Mouse (Mus musculus): Measurements from ENCODE around the gene Galnt14. TPM values are rescaled to one million over a fixed set of nuclear protein-coding genes. Genes with fewer than 3 reads are reported as not detected.

Galnt14 gene
- polyA plus RNA-seq, 1 experiment from 2014 or later: 16.9 TPM

GRCm38 (mm10) chr17:73703571-73703970 lies 6.7 kb downstream of the Galnt14 start:
- Histone ChIP-seq H3K27me3 (peaks cover 4% of the 10 kb centered on the region), H3K36me3 (no peaks in the 10 kb centered on the region), H3K4me3 (replicated peaks) (no peak overlapping the region), H3K9ac (replicated peaks) (no peak overlapping the region), H3K27ac (no peak overlapping the region), H3K9me3 (no peaks in the 10 kb centered on the region), H3K4me2 (replicated peaks) (no peak overlapping the region), H3K4me1 (replicated peaks) (peaks cover 35% of the 10 kb centered on the region)
- ATAC-seq: no peak

DNA sequence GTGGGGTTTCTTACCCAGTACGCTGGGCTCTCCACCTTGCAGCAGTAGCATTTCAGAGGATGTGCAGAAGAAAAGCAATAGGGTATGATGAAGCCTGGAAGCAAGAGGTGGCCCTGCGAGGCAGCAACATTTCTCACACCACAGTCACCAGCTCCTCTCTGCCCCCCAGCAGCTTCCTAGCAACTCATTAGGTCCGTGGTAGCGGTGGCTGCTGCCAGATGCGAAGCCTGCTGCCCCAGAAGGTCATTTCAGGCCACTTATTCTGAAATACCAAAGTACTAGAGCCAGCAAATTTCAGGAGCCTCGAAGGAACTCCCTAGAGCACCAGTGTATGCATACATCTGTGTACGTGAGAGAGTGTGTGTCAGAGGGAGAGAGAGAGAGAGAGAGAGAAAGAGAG lies 9.2 kb downstream of the Galnt14 start:
- no peaks in the 10 kb centered on the region for H3K27me3 ChIP-seq
- no peaks in the 10 kb centered on the region for H3K9me3 ChIP-seq
- H3K4me1 ChIP-seq (replicated peaks): peaks cover 36% of the 10 kb centered on the region
- no peak overlapping the region for H3K9ac ChIP-seq (replicated peaks)
- H3K4me3 ChIP-seq (replicated peaks): no peak overlapping the region
- peak overlapping the region; percentile 62 for H3K27ac ChIP-seq
- no peak overlapping the region for H3K4me2 ChIP-seq (replicated peaks)
- WGBS: 18% methylated on average over 7 of the region's 7 CpGs
- no peaks in the 10 kb centered on the region for H3K36me3 ChIP-seq
- 0 out of 2 replicates have a peak, but pooled peaks have one; percentile 22 for ATAC-seq

DNA sequence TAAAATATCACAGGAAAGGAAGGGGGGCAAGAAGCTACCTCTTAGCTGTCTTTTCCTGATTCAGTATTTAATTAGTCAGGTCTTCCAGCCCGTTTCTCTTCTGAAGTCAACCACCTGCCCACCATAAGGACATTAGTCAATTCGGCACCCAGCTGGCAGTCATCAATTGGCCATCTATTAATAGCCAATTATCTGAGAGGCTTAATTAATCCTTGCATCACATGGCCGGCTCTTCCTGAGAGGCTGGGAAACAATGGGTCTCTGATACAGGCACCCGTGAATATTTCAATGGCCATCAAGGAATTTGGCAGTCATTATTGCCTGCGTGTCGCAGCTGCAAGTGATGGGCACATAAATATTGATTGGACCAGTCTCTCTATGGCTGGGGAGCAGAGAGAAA lies 10.4 kb downstream of the Galnt14 start:
- no peak overlapping the region for H3K4me3 ChIP-seq (replicated peaks)
- 30% methylated on average over 6 of the region's 6 CpGs for WGBS
- H3K9me3 ChIP-seq: no peaks in the 10 kb centered on the region
- H3K4me1 ChIP-seq (replicated peaks): peaks cover 39% of the 10 kb centered on the region
- H3K27ac ChIP-seq: peak overlapping the region; percentile 62
- no peak overlapping the region for H3K9ac ChIP-seq (replicated peaks)
- no peak for ATAC-seq
- H3K4me2 ChIP-seq (replicated peaks): no peak overlapping the region
- H3K27me3 ChIP-seq: no peaks in the 10 kb centered on the region
- H3K36me3 ChIP-seq: no peaks in the 10 kb centered on the region

DNA sequence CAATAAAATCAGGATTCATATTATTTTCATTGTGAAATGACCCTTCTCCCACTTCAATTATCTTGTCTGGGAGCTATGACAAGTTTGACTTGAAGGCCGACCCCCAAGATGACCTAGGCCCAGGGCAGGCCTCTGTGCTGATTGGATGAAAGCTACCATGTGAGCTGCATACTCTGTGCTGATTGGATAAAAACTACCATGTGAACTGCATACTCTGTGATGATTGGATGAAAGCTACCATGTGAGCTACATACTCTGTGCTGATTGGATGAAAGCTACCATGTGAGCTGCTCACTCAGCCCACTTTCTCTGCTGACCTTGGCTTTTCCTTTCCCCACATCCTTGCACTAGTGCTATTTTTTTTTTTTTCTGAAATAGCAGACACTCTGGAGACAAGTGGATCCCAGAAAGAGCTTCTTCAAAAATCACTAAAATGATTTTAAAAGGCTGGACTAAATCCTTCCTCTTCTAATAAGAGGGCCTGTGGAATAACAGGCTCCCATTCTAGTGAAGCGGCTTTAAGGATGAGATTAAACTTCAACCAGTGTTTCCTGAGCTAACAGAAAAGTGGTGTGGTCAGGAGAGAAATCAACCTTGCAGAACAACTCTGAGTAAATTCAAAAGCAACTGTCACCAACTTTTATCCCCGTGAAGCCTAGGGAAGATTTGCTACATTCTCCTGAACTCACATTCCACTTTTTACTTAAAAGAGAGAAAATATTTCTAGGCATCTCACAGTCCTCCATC lies 15.9 kb downstream of the Galnt14 start:
- no peak overlapping the region for H3K9ac ChIP-seq (replicated peaks)
- 89% methylated on average over 3 of the region's 3 CpGs for WGBS

GRCm38 (mm10) chr17:73688261-73688660 lies 22.0 kb downstream of the Galnt14 start:
- WGBS: 62% methylated on average over 3 of the region's 3 CpGs
- H3K4me2 ChIP-seq (replicated peaks): no peak overlapping the region
- no peaks in the 10 kb centered on the region for H3K9me3 ChIP-seq
- 0 out of 2 replicates have a peak, but pooled peaks cover 4% of the 10 kb centered on the region for H3K4me1 ChIP-seq (replicated peaks)
- no peak overlapping the region for H3K9ac ChIP-seq (replicated peaks)
- H3K27ac ChIP-seq: peak overlapping the region; percentile 60; the same call in 1 of the 2 replicates
- H3K27me3 ChIP-seq: no peaks in the 10 kb centered on the region
- ATAC-seq: 0 out of 2 replicates have a peak, but pooled peaks have one; percentile 48
- no peak overlapping the region for H3K4me3 ChIP-seq (replicated peaks)
- H3K36me3 ChIP-seq: no peaks in the 10 kb centered on the region

More for the DNA sequence above, 15.9 kb downstream of the Galnt14 start:
- no peak overlapping the region for H3K4me3 ChIP-seq (replicated peaks)
- H3K27ac ChIP-seq: no peak overlapping the region
- no peaks in the 10 kb centered on the region for H3K27me3 ChIP-seq
- H3K4me2 ChIP-seq (replicated peaks): no peak overlapping the region
- H3K36me3 ChIP-seq: no peaks in the 10 kb centered on the region
- H3K4me1 ChIP-seq (replicated peaks): peaks cover 12% of the 10 kb centered on the region
- no peak for ATAC-seq
- H3K9me3 ChIP-seq: no peaks in the 10 kb centered on the region

DNA sequence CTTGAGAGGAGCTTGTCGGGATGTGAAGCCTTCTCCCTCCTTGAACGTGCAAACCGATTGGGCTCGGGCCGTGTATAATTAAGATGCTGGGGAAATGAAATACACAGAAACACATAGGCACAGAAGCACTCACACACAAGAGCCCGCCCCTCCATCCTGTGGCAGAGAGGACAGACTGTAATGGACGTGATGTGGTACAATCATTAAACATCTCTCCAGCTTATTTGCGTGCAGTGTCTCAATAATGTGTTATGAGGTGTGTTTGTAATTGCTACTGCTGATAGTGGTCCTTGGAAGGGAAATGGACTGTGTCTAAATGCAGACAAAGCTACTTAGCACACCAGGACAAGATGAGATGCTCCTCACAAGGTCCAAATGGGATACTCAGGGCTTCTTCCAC lies 24.0 kb downstream of the Galnt14 start:
- Histone ChIP-seq H3K27ac (no peak overlapping the region), H3K4me1 (replicated peaks) (0 out of 2 replicates have a peak, but pooled peaks cover 4% of the 10 kb centered on the region), H3K27me3 (no peaks in the 10 kb centered on the region), H3K4me2 (replicated peaks) (no peak overlapping the region), H3K9ac (replicated peaks) (no peak overlapping the region), H3K4me3 (replicated peaks) (no peak overlapping the region), H3K9me3 (no peaks in the 10 kb centered on the region), H3K36me3 (no peaks in the 10 kb centered on the region)
- WGBS: 78% methylated on average over 8 of the region's 8 CpGs
- ATAC-seq: no peak

DNA sequence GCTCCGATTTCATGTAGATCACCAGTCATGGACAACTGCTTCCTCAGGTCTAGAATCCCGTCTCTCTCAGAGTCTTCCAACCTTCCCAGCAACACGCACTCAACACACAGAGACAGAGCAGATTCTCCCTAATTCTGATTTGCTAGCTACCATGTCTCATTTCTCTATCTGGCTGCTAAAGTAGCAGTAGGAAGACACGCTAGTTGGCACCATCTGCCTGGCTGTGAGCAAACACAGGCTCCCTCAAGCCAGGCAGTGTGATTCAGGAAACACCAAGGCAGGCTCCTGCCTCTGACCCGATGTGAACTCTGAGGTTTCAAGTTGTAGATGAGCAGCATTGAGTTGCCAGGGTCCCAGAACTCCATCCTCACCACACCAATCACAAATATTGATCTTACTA lies 25.5 kb downstream of the Galnt14 start:
- H3K36me3 ChIP-seq: no peaks in the 10 kb centered on the region
- WGBS: 83% methylated on average over 5 of the region's 5 CpGs
- no peaks in the 10 kb centered on the region for H3K27me3 ChIP-seq
- H3K4me2 ChIP-seq (replicated peaks): no peak overlapping the region
- H3K9ac ChIP-seq (replicated peaks): no peak overlapping the region
- no peak overlapping the region for H3K4me3 ChIP-seq (replicated peaks)
- H3K9me3 ChIP-seq: no peaks in the 10 kb centered on the region
- ATAC-seq: no peak
- H3K4me1 ChIP-seq (replicated peaks): 0 out of 2 replicates have a peak, but pooled peaks cover 4% of the 10 kb centered on the region
- no peak overlapping the region for H3K27ac ChIP-seq

DNA sequence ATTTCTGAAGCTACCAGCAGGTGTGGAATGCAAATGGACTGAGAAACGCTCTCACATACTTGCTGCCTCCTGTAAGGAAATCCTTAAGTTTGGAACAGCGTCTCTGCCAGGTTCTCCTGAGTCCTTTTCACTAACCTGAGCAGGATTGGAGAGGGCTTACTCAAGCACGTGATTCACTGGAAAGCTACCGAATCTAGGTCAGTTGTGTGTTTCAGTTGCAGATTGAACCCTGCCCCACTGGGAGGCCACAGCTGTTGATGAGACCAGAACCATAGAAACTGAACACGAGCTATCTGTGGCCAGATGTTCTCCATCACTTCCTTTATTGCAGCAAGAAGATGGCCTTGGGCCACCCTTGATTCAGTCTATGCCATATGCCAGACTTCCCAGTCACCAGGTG lies 38.3 kb downstream of the Galnt14 start:
- Histone ChIP-seq H3K4me3 (replicated peaks) (no peak overlapping the region), H3K36me3 (no peaks in the 10 kb centered on the region), H3K4me2 (replicated peaks) (no peak overlapping the region), H3K27me3 (no peaks in the 10 kb centered on the region), H3K9me3 (no peaks in the 10 kb centered on the region), H3K9ac (replicated peaks) (no peak overlapping the region), H3K4me1 (replicated peaks) (no peaks in the 10 kb centered on the region), H3K27ac (no peak overlapping the region)
- 74% methylated on average over 5 of the region's 5 CpGs for WGBS
- no peak for ATAC-seq

- Histone ChIP-seq H3K27me3 (no peaks in the 10 kb centered on the region), H3K4me2 (replicated peaks) (no peak overlapping the region), H3K9ac (replicated peaks) (no peak overlapping the region), H3K27ac (no peak overlapping the region), H3K9me3 (no peaks in the 10 kb centered on the region), H3K4me3 (replicated peaks) (no peak overlapping the region), H3K4me1 (replicated peaks) (no peaks in the 10 kb centered on the region), H3K36me3 (no peaks in the 10 kb centered on the region)
- 83% methylated on average over 2 of the region's 2 CpGs for WGBS
- ATAC-seq: no peak
Observed at GRCm38 (mm10) chr17:73670048-73670447, 40.2 kb downstream of the Galnt14 start.

DNA sequence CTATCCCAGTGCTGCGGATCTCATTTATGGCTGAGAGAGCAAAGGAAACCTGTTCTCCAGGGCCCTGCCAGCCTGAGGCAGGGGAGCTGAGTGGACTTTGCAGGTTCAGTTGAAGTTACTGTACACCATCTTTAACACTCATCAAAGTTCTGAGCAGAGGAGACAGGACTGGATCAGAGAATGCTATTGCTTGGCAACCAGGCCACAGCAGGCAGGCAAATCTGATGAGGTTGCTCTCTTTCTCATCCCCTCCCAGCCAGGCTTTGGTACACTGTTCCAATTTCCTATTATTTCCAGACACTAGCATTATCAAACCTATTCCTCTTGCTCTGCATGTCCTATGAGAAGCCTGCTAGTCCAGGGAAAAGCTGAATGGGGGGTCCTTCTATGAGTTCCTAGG lies 41.3 kb downstream of the Galnt14 start:
- Histone ChIP-seq H3K36me3 (no peaks in the 10 kb centered on the region), H3K9ac (replicated peaks) (no peak overlapping the region), H3K4me3 (replicated peaks) (no peak overlapping the region), H3K4me1 (replicated peaks) (no peaks in the 10 kb centered on the region), H3K4me2 (replicated peaks) (no peak overlapping the region), H3K27me3 (no peaks in the 10 kb centered on the region), H3K27ac (peak overlapping the region; percentile 39; the same call in 1 of the 2 replicates), H3K9me3 (no peaks in the 10 kb centered on the region)
- 0 out of 2 replicates have a peak, but pooled peaks have one; percentile 34 for ATAC-seq
- WGBS: 76% methylated on average over 1 of the region's 1 CpGs

GRCm38 (mm10) chr17:73663237-73663636 lies 47.0 kb downstream of the Galnt14 start:
- no peak for ATAC-seq
- no peaks in the 10 kb centered on the region for H3K27me3 ChIP-seq
- no peak overlapping the region for H3K9ac ChIP-seq (replicated peaks)
- H3K4me1 ChIP-seq (replicated peaks): no peaks in the 10 kb centered on the region
- WGBS: 76% methylated on average over 3 of the region's 3 CpGs
- no peak overlapping the region for H3K4me3 ChIP-seq (replicated peaks)
- H3K4me2 ChIP-seq (replicated peaks): no peak overlapping the region
- no peaks in the 10 kb centered on the region for H3K36me3 ChIP-seq
- H3K27ac ChIP-seq: no peak overlapping the region
- no peaks in the 10 kb centered on the region for H3K9me3 ChIP-seq

- no peak overlapping the region for H3K4me3 ChIP-seq (replicated peaks)
- H3K9me3 ChIP-seq: no peaks in the 10 kb centered on the region
- no peak overlapping the region; the same call in 1 of the 2 replicates for H3K27ac ChIP-seq
- H3K36me3 ChIP-seq: no peaks in the 10 kb centered on the region
- 87% methylated on average over 6 of the region's 6 CpGs for WGBS
- no peak overlapping the region for H3K9ac ChIP-seq (replicated peaks)
- H3K4me2 ChIP-seq (replicated peaks): no peak overlapping the region
- H3K27me3 ChIP-seq: no peaks in the 10 kb centered on the region
- 0 out of 2 replicates have a peak, but pooled peaks cover 8% of the 10 kb centered on the region for H3K4me1 ChIP-seq (replicated peaks)
- ATAC-seq: no peak
Observed at GRCm38 (mm10) chr17:73658731-73659445, 51.4 kb downstream of the Galnt14 start.
